Mouse (Mus musculus) heart, embryonic 14.5 days (tissue): ENCODE data around the gene Smim6. TPM values are rescaled to one million over a fixed set of nuclear protein-coding genes. Genes with fewer than 3 reads are reported as not detected.

ENCODE experiments used
- ATAC-seq: fragments of 200-750 bp; cut with Nextera tagmentation; 2 replicates; pipeline ENCODE4 v1.8.0; 2017; ENCODE audit warnings: low read depth, moderate TSS enrichment; ENCODE audit not compliant: insufficient number of reproducible peaks, insufficient read depth, low FRiP score
- H3K27ac ChIP-seq, 2 experiments: fragments of 200-500 bp in 1 of 2; fragments of 300-500 bp in 1 of 2; sonication (generic) in 1 of 2; replicated peaks in 1 of 2; 2 replicates each; pipeline ENCODE4 v1.5.1; 2012 to 2014; ENCODE audit warnings: low read depth in 2 of 2, low read length in 2 of 2, control low read depth in 1 of 2, mild to moderate bottlenecking in 1 of 2, mixed read lengths in 1 of 2; ENCODE audit not compliant: control insufficient read depth in 1 of 2, insufficient read depth in 1 of 2
- H3K27me3 ChIP-seq: fragments of 300-500 bp; sonication (generic); 2 replicates; pipeline ENCODE4 v1.6.1; 2014; ENCODE audit warnings: mild to moderate bottlenecking, low read length, control low read depth; ENCODE audit not compliant: control insufficient read depth, insufficient read depth
- H3K36me3 ChIP-seq: fragments of 300-500 bp; sonication (generic); 2 replicates; pipeline ENCODE4 v1.6.1; 2014; ENCODE audit warnings: mild to moderate bottlenecking, control low read depth, low read length, mixed read lengths; ENCODE audit not compliant: control insufficient read depth, insufficient read depth
- H3K4me1 ChIP-seq, 2 experiments: fragments of 200-500 bp in 1 of 2; fragments of 300-500 bp in 1 of 2; sonication (generic) in 1 of 2; 2 replicates each; pipeline ENCODE4 v1.6.1; 2012 to 2014; ENCODE audit warnings: low read length in 2 of 2, control low read depth in 1 of 2, mixed read lengths in 1 of 2; ENCODE audit not compliant: control insufficient read depth in 2 of 2, insufficient read depth in 2 of 2
- H3K4me2 ChIP-seq: fragments of 300-500 bp; sonication (generic); 2 replicates; pipeline ENCODE4 v1.6.1; 2014; ENCODE audit warnings: mild to moderate bottlenecking, low read length
- H3K4me3 ChIP-seq, 2 experiments: fragments of 200-500 bp in 1 of 2; fragments of 300-500 bp in 1 of 2; sonication (generic) in 1 of 2; 2 replicates each; pipeline ENCODE4 v1.5.1; 2012 to 2014; ENCODE audit warnings: low read length in 2 of 2, mild to moderate bottlenecking in 2 of 2, control low read depth in 1 of 2, low read depth in 1 of 2, moderate library complexity in 1 of 2; ENCODE audit not compliant: control insufficient read depth in 1 of 2, insufficient read depth in 1 of 2
- H3K9ac ChIP-seq: fragments of 300-500 bp; sonication (generic); 2 replicates; pipeline ENCODE4 v1.6.1; 2014; ENCODE audit warnings: mild to moderate bottlenecking, low read length
- H3K9me3 ChIP-seq: fragments of 300-500 bp; sonication (generic); 2 replicates; pipeline ENCODE4 v1.6.1; 2016; ENCODE audit warnings: low read length, control low read depth; ENCODE audit not compliant: control insufficient read depth
- WGBS: fragments of 180-500 bp; shearing (Covaris S2); extraction: QIAGEN DNeasy Blood & Tissue Kit; methylation state at CpG from one replicate; pipeline ENCODE4 v1.1.7; 2014; 5-methylcytosine and 5-hydroxymethylcytosine counted together
- polyA plus RNA-seq: library from polyadenylated mRNA; unstranded; fragments of >200 nt; fragmentation: Nextera tagmentation; extraction: Ambion mirVana; gene quantifications from 2 replicates; pipeline ENCODE4 v1.2.1, GENCODE M21; 2014

Smim6 gene
- polyA plus RNA-seq, 1 experiment from 2014 or later = 2.1 TPM

DNA sequence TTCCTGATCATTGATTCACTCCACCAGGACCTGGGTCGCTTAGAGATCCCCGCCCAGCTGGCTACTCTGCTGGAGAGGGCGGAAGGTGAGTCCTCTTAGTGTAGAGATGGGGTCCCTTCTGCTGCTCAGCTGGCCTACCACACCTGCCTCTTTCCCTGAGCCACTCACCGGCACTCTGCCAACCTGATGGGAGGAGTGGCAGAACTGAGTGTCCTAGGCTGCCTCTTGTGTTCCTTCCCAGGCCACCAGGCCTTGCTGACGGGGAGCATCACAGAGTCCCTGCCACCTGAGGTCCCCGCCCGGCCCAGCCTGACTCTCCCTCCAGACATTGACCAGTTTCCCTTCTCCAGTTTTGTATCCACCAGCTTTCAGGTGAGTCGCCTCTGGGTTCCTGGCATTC, 33.7 kb upstream of the Smim6 start:
- Histone ChIP-seq H3K27me3 (peaks cover 6% of the 10 kb centered on the region), H3K9me3 (no peaks in the 10 kb centered on the region), H3K4me3 (no peak overlapping the region), H3K36me3 (no peaks in the 10 kb centered on the region), H3K4me2 (no peak overlapping the region), H3K27ac (no peak overlapping the region), H3K9ac (no peak overlapping the region), H3K4me1 (no peaks in the 10 kb centered on the region)
- ATAC-seq = no peak
- 75% methylated on average over 8 of the region's 8 CpGs for WGBS

DNA sequence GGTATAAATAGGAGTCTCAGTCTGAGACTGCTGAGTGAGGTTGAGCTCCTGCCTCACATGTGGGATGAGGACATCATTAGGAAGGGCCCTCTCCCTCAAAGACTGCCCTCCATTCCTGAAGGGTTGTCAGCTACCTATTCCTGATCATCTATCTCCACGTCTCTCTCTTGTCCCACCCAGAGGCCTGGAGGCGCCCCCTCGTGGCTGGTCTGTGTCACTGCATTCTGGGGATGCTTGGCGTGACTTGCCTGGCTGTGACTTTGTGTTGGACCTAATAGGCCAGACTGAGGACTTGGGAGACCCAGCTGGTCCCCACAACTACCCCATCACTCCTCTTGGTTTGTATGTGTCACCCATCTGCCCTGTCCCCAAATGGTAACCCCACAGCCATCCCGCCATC, 30.8 kb upstream of the Smim6 start:
- Histone ChIP-seq H3K4me2 (no peak overlapping the region), H3K9me3 (no peaks in the 10 kb centered on the region), H3K9ac (no peak overlapping the region), H3K36me3 (no peaks in the 10 kb centered on the region), H3K4me1 (no peaks in the 10 kb centered on the region), H3K27ac (no peak overlapping the region), H3K4me3 (no peak overlapping the region), H3K27me3 (peaks cover 8% of the 10 kb centered on the region)
- no peak for ATAC-seq
- 32% methylated on average over 5 of the region's 5 CpGs for WGBS

DNA sequence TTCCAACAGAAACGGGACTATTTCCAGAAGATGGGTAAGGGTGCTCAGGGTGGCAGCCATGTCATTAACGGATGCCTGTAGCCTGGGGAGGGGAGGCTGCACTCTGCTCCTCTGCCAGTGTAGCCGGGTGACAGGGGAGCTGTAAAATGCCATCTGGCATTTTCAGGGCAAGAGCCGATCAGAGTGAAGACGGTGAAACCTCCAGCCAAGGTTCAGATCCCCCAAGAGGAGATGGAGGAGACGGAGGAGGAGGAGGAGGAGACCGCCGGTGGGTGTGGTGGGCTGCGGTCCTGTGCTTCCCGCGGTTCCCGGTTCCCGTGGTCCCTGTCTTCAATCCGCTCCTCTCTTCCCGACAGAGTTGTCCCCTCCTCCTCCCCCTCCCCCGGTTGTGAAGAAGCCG, 28.6 kb upstream of the Smim6 start:
- H3K9ac ChIP-seq = no peak overlapping the region
- no peaks in the 10 kb centered on the region for H3K36me3 ChIP-seq
- no peak for ATAC-seq

DNA sequence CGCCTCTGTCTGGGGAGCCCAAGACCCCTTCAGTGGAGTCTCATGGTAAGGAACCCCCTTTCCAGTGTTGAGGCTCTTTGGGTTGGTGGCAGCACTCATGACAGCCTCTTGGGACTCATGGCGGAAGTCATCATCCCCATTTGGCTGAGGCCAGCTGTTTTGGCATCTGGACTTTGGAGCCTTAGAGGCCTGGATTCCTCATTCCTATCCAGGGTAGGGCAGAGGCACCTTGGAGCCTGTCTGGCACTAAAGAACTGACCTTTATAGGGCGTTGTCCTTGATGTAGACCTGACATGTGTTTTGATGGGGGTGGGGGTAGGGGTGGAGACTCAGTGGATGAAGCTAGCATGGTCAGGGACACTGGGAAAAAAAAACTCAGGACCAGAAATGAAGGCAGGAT, 27.5 kb upstream of the Smim6 start:
- peaks cover 8% of the 10 kb centered on the region for H3K27me3 ChIP-seq
- H3K4me2 ChIP-seq = no peak overlapping the region
- peaks cover 2 to 5% of the 10 kb centered on the region in 2 experiments; a peak in 2 of 4 replicates for H3K4me1 ChIP-seq
- H3K4me3 ChIP-seq = no peak overlapping the region
- H3K27ac ChIP-seq = no peak overlapping the region
- 87% methylated on average over 3 of the region's 3 CpGs for WGBS
- H3K9ac ChIP-seq = no peak overlapping the region
- no peaks in the 10 kb centered on the region for H3K9me3 ChIP-seq
- no peak for ATAC-seq
- no peaks in the 10 kb centered on the region for H3K36me3 ChIP-seq

More for the DNA sequence above, 28.6 kb upstream of the Smim6 start:
- Histone ChIP-seq H3K27ac (no peak overlapping the region), H3K9me3 (no peaks in the 10 kb centered on the region), H3K4me2 (no peak overlapping the region), H3K27me3 (peaks cover 8% of the 10 kb centered on the region), H3K4me1 (peaks cover 2 to 5% of the 10 kb centered on the region in 2 experiments; a peak in 2 of 4 replicates), H3K4me3 (no peak overlapping the region)
- WGBS = 21% methylated on average over 15 of the region's 17 CpGs

DNA sequence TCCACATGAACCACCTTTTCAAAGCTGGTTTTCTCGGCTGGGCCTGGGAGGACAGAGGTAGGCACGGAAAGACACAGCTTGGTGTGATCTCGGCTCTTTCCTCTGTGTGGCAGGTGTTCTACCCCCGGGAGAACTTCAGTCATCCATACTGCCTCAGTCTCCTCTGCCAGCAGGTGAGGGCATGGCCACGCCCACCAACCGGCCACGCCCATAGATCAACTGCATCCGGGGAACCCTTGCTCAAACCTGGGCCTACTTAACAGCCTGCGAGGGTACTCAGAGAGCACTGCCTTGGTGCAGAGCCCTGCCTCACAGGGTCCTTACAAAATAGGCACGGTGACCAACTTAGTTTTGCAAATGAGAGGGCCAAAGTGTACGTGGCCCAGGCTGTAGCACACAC, 26.5 kb upstream of the Smim6 start:
- WGBS = 64% methylated on average over 11 of the region's 11 CpGs
- H3K27me3 ChIP-seq = peaks cover 8% of the 10 kb centered on the region

DNA sequence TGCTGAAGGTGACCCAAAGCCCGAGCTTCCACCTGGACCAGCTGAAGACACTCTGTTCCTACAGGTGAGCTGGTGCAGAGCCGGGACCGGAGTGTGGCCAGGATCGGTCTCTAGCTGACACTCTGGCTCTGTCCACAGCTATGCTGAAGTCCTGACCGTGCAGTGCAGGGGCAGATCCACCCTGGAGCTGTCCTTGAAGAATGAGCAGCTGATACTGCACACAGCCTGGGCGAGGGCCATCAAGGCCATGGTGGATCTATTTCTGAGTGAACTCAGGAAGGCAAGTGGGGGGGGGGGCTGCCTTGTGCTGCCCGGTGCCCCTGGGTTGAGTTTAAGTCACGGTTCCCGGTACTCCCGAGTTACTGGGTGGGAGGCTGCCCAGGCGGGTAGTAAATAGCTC, 25.4 kb upstream of the Smim6 start:
- WGBS = 79% methylated on average over 11 of the region's 11 CpGs
- Histone ChIP-seq H3K4me1 (peaks cover 2 to 5% of the 10 kb centered on the region in 2 experiments; a peak in 2 of 4 replicates), H3K9ac (no peak overlapping the region), H3K36me3 (no peaks in the 10 kb centered on the region), H3K4me2 (no peak overlapping the region), H3K27ac (no peak overlapping the region), H3K9me3 (no peaks in the 10 kb centered on the region), H3K27me3 (peaks cover 8% of the 10 kb centered on the region), H3K4me3 (no peak overlapping the region)
- ATAC-seq = no peak

More for the DNA sequence above, 26.5 kb upstream of the Smim6 start:
- no peak overlapping the region for H3K4me2 ChIP-seq
- ATAC-seq = no peak
- H3K9me3 ChIP-seq = no peaks in the 10 kb centered on the region
- no peak overlapping the region for H3K4me3 ChIP-seq
- H3K9ac ChIP-seq = no peak overlapping the region
- no peaks in the 10 kb centered on the region for H3K36me3 ChIP-seq
- H3K27ac ChIP-seq = no peak overlapping the region
- H3K4me1 ChIP-seq = peaks cover 2 to 5% of the 10 kb centered on the region in 2 experiments; a peak in 2 of 4 replicates

DNA sequence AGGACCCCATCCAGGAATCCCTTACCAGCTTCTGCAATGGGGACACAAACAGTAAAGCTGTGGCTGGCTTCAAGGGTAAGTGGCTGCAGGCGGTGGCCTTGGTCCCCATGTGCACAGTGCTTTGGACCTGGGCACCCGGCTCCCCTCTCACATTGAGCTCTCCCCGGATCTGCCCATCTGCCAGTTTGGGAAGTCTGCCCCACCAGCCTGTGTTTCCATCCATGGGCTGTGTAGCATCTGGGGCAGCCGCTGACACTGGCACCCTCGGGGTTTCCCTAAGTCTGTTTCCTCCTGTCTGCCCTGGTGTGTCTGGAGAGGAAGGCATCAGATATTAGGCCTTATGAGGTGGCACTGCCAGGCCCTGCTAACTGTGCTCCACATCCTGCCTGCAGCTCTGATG, 23.8 kb upstream of the Smim6 start:
- Histone ChIP-seq H3K27me3 (peaks cover 3% of the 10 kb centered on the region), H3K9me3 (no peaks in the 10 kb centered on the region), H3K4me1 (peaks cover 2 to 5% of the 10 kb centered on the region in 2 experiments; a peak in 2 of 4 replicates), H3K27ac (no peak overlapping the region), H3K9ac (no peak overlapping the region), H3K36me3 (peaks cover 6% of the 10 kb centered on the region; the same call in 1 of the 2 replicates), H3K4me2 (no peak overlapping the region), H3K4me3 (no peak overlapping the region)
- no peak for ATAC-seq
- 91% methylated on average over 5 of the region's 5 CpGs for WGBS

DNA sequence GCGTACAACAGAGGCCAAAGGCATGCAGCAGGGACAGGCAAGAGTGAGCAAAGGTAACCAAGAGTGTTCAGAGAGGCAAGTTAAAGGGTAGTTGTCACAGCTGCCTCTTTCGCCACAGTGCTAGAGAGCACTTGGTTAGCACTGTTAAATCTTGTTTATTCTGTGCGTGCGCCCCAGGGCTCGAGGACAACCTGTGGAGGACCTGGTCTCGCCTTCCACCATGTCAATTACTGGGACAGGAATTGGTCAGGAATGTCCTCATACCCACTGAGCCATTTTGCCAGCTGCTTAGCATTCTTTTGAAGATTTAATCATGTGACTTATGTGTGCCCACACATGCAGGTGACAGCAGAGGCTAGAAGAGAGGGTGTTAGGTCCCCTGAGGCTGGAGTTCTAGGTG, 22.7 kb upstream of the Smim6 start:
- H3K4me2 ChIP-seq = no peak overlapping the region
- H3K9me3 ChIP-seq = no peaks in the 10 kb centered on the region
- ATAC-seq = no peak

More for the DNA sequence above, 22.7 kb upstream of the Smim6 start:
- WGBS = 74% methylated on average over 6 of the region's 6 CpGs
- no peak overlapping the region for H3K4me3 ChIP-seq
- H3K4me1 ChIP-seq = peaks cover 2 to 5% of the 10 kb centered on the region in 2 experiments; a peak in 2 of 4 replicates
- H3K9ac ChIP-seq = no peak overlapping the region
- no peaks in the 10 kb centered on the region for H3K27me3 ChIP-seq
- peaks cover 18% of the 10 kb centered on the region for H3K36me3 ChIP-seq
- H3K27ac ChIP-seq = no peak overlapping the region
